Mouse (Mus musculus) heart, adult 8-10 months (tissue): ENCODE data around the gene Tas2r121. TPM values are rescaled to one million over a fixed set of nuclear protein-coding genes. Genes with fewer than 3 reads are reported as not detected.
"Not testable (repeated sequence)": the region's sequence is repeated elsewhere in the genome, so short reads cannot be mapped to it uniquely, and the experiment has no call there.

Source experiments
- DNase-seq: peaks from one replicate; pipeline ENCODE4 v3.0.0; 2022; ENCODE audit warnings: low spot score
- total RNA-seq, 4 experiments: library from RNA; stranded (reverse); gene quantifications; 2 replicates each; pipeline ENCODE4 v1.2.4; 2022

Gene Tas2r121
- total RNA-seq: not detected

DNA sequence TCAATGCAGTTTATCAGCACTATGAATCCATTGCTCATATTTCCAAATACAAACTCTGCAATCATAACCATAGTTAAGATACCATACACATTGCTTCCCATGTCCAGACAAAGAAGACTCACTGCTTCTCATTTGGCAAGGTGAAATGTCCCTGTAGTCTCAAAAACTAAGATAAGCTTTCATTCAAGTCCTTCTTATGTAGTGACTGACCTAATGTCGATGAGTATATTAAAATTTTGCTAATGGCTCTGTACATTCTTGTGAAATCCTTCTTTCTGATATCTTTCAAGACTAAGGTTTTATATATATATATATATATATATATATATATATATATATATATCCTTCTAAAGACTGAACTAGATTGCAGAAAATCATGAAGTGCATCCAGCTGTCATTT, at the start of gene Tas2r121:
Tas2r121 (minus strand) TSS at position 101 of the 400 bp plus-strand sequence.
- no peak for DNase-seq

- no peak for DNase-seq
These were observed 49.4 kb upstream of the Tas2r121 start for GRCm38 (mm10) chr6:132750206-132750605.

DNA sequence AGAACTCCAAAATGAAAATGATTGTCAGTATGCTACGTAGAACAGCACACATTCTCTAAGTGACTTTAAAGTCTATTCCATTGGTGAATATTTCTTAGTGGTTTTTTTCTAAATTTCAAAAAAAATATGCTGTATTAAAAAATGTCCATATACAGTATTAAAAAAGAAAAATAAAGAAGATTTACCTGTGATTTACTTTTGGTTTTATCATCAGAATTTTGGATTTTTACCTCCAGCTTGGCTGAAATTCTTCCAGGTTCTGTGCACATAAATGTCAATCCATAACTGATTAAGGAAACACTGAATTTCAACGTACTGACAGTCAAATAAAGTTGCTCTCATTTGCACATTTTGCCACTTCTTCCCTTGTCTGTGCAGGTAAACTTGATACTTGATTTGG, 37.1 kb upstream of the Tas2r121 start, which contains the start of gene Tas2r115:
Tas2r115 (minus strand) TSS at position 101 of the 400 bp plus-strand sequence.
- DNase-seq: no peak

DNA sequence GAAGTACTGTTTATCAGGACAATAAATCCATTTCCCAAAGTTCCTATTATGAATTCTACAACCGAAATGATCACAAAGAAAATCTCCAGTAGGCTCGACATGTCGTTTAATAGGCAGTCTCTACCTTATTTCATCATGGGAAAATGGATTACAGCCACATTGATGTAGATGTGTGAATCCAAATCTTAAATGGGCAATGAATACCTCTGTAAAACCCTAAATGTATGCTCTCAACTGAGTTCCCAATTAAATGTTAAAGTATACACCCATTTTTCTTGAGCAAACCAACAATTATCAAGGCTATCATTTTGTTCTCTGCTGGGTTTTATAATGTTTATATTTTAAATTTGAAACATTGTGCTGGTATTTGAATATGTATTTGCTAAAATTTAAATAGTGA, 11.0 kb upstream of the Tas2r121 start, which contains the start of gene Tas2r122:
Tas2r122 (minus strand) TSS at position 101 of the 400 bp plus-strand sequence.
- DNase-seq: no peak

GRCm38 (mm10) chr6:132691596-132691995, 9.2 kb downstream of the Tas2r121 start:
- not testable (repeated sequence) for DNase-seq

GRCm38 (mm10) chr6:132656653-132657052, 44.2 kb downstream of the Tas2r121 start, which contains the start of gene Tas2r120:
Gene Tas2r120, plus strand, starts transcription at chr6:132656953.
- DNase-seq: no peak

- no peak for DNase-seq
These were observed 49.4 kb downstream of the Tas2r121 start, which contains the start of gene A630073D07Rik for GRCm38 (mm10) chr6:132651426-132651825. Gene A630073D07Rik, minus strand, starts transcription at chr6:132651526.

Other genes starting within 250 kb of the Tas2r121 start
- gene Prh1, start 131.2 kb downstream of the Tas2r121 start, total RNA-seq: not detected
- gene Prp2, start 105.1 kb downstream of the Tas2r121 start, total RNA-seq: not detected
- not detected for gene A630073D07Rik, start 49.5 kb downstream of the Tas2r121 start, total RNA-seq
- gene Tas2r120, start 44.1 kb downstream of the Tas2r121 start, total RNA-seq: not detected
- not detected for gene Tas2r122, start 10.9 kb upstream of the Tas2r121 start, total RNA-seq
- gene Tas2r115, start 37.0 kb upstream of the Tas2r121 start, total RNA-seq: not detected
- not detected for gene Tas2r124, start 53.7 kb upstream of the Tas2r121 start, total RNA-seq
- gene Tas2r102, start 61.1 kb upstream of the Tas2r121 start, total RNA-seq: not detected
- gene Tas2r136, start 77.2 kb upstream of the Tas2r121 start, total RNA-seq: not detected
- not detected for gene Tas2r117, start 101.8 kb upstream of the Tas2r121 start, total RNA-seq
- gene Tas2r123, start 146.1 kb upstream of the Tas2r121 start, total RNA-seq: not detected
- not detected for gene Tas2r116, start 154.4 kb upstream of the Tas2r121 start, total RNA-seq
- not detected for gene Tas2r110, start 167.0 kb upstream of the Tas2r121 start, total RNA-seq
- gene Tas2r113, start 192.0 kb upstream of the Tas2r121 start, total RNA-seq: not detected
- gene Tas2r125, start 208.6 kb upstream of the Tas2r121 start, total RNA-seq: not detected